Mouse (Mus musculus) c-Kit-positive CD71-positive TER-119-positive erythroid progenitor cells, embryonic 14.5 days (primary cell): ENCODE data around the gene Kin.

ENCODE experiments used
- DNase-seq: peaks from one replicate; pipeline ENCODE4 v3.0.0-alpha.2; 2013; ENCODE audit warnings: low spot score

Gene Kin

GRCm38 (mm10) chr2:10118751-10119150 is 38.4 kb downstream of the Kin start:
- DNase-seq: no peak

DNA sequence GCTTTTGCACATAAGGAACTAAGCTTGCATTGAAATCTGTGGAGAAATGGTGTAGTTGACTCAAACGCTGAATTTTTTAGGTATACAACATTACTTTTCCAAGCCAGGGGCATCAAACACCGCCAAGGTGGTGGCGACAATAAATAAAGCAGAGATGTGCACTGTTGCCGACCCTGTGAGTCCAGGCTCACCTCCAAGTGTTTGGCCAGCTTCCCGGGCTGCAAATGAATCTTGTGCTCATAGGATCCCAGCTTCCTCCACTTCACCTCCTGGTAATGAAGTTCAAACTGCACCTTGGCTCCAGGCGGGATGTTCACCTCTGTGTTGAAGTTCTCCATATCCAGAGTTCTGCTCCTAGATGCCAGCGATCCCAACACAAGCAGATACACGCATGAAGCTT is 38.9 kb downstream of the Kin start:
- DNase-seq: no peak

GRCm38 (mm10) chr2:10121826-10122225 is 41.4 kb downstream of the Kin start:
- no peak for DNase-seq

DNA sequence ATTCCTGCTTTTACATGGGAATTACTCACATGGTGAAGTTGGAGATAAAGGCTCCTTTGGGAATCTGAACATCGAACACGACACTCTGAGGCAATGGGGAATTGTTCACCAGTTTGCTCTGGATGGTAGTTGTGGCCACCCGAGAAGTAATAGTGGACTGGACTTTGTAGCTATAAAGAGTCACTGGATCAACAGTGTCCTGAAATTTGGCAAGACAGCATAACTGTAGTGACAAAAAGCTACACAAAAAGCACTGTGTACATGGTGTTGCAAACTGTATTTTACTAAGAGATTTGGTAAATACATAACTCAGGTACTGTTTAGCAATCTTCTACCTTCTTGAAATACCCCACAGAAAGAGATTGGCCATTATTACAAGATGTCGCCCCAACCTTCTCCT is 45.7 kb downstream of the Kin start:
- no peak for DNase-seq

- no peak for DNase-seq
Measured at GRCm38 (mm10) chr2:10127471-10127870, 47.1 kb downstream of the Kin start.

DNA sequence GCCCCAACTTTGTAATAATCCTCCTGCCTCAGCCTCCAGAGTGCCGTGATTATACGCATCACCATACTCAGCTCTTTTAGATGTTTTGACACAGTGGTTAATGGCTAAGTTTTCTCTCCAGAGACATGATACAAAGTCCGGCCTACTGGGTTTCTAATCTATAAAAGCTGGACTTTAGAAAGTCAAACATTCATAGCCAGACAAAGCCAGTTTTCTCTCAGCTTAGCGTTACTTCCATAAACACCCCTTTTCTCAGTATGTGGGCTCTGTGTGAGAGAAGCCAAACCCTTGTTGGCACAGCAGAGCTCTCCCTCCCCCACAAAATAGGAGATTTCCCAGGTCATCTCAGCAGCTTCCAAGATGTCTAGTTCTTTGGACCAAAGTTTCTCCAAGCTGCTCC is 48.2 kb downstream of the Kin start:
- no peak for DNase-seq

- DNase-seq: no peak
Measured at GRCm38 (mm10) chr2:10130341-10130990, 50.1 kb downstream of the Kin start.

- no peak for DNase-seq
Measured at GRCm38 (mm10) chr2:10131296-10131695, 50.9 kb downstream of the Kin start, which contains the start of gene Itih2. Gene Itih2, minus strand, starts transcription at chr2:10131396.

DNA sequence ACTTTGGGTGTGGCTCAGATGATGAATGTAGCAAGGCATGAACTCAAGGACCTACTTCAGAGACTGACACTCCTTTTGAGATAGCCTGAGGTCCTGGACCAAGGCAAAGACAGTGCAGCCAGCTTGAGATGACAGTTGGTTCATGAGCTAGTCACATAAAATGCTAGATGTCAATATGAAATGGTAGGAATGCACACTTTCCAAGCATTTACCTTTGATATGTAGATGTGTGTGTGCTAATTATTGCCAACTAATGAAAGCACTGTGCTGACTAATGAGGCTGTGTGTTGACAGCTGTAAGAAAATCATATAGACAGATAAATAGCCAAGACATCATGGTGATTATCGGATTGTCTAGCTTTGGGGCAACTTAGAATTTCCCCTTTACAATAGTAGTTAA is 51.7 kb downstream of the Kin start:
- DNase-seq: no peak

GRCm38 (mm10) chr2:10133941-10134340 is 53.5 kb downstream of the Kin start:
- DNase-seq: no peak

GRCm38 (mm10) chr2:10137320-10137719 is 56.9 kb downstream of the Kin start:
- DNase-seq: no peak

DNA sequence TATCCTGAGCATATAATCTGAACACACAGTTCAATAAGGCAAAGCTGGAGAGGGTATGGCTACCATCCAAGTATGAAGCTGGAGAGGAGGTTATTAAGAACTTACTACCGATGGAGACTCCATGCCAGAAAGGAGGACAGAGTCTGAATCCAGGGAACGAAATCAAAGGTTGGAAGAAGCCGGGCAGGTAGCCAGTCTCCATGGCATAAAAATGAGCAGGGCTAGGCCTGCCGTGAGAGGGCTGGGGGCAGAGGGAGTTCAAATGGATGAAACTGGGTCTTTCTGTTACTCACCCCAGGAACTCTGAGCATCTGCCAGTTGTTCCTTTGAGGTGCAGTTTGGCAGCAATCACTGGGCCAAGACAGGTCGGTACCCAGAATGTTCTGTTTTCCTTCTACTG is 60.1 kb downstream of the Kin start:
- DNase-seq: no peak
